Mouse (Mus musculus) kidney, postnatal 14 days (tissue): ENCODE results near the gene Prnp.

ENCODE experiments used
- DNase-seq: peaks from one replicate; pipeline ENCODE4 v3.0.0; 2022; ENCODE audit warnings: mixed read lengths

Gene Prnp

DNA sequence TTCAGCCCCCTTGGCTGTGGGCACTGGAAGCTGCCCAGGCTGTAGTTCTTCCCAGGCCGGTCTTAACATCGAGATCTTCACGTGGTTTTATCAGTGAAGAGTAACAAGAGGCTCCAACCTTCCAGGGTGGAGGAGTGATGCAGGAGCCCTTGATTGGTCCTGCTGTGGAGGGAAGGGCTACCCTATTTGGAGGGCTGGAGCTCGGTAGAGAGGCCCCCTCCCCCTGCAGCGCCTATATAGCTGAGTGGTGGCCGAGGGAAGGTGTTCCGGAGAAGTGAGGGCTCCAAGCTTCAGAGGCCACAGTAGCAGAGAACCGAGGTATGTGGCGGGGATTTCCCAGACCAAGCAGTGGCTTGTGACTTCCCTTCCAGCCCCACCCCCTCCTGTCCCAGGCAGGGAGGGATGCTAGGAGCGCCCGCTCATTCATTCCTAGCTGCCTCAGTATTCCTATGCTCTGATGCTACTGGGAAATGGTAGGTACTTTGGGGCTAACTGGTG lies 40.9 kb downstream of the Prnp start, which contains the start of gene Prnd:
TSS of gene Prnd (plus strand) at position 264 of the 498 bp plus-strand sequence.
- no peak for DNase-seq

DNA sequence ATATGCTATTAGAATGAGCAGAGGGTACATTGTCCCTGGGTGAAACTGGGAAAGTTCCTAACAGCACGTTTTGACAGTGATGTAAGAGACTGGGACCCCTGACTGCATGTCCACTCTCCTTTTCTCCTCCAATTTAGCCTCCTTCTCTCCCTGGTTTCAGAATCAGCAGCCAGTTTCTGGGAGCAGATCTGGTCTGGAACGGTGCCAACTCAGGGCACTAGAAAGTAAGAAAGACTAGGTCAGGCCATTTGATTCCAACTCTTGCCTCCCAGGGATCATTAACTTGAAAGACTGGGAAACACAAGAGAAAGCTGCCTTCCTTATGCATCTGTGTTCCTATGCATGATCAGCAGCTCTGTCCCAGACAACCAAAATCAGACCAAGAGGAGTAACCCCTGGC lies 42.7 kb downstream of the Prnp start:
- DNase-seq: no peak

DNA sequence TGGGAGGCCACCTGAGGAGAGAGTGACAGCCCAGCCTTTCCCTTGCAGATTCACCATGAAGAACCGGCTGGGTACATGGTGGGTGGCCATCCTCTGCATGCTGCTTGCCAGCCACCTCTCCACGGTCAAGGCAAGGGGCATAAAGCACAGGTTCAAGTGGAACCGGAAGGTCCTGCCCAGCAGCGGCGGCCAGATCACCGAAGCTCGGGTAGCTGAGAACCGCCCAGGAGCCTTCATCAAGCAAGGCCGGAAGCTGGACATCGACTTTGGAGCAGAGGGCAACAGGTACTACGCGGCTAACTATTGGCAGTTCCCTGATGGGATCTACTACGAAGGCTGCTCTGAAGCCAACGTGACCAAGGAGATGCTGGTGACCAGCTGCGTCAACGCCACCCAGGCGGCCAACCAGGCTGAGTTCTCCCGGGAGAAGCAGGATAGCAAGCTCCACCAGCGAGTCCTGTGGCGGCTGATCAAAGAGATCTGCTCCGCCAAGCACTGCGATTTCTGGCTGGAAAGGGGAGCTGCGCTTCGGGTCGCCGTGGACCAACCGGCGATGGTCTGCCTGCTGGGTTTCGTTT lies 43.3 kb downstream of the Prnp start:
- DNase-seq: no peak

DNA sequence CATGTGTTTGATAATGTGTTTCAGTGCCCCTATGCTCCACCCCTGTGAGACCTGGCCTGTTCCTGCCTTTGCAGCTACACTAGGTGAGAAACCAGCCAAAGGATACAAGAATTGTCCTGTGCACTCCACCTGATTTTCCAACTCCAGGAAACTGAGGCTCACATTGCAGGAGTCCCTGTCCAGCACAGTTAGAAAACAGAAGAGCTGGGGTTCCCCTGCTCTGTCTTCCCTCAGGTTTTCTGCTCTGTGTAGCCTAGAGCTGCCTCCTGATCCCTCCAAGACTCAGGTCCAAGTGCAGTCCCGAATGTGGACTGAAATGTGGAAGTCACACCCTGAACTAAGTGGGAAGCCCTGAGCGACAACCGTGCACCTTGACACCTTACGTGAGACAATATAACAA lies 44.0 kb downstream of the Prnp start:
- DNase-seq: no peak

DNA sequence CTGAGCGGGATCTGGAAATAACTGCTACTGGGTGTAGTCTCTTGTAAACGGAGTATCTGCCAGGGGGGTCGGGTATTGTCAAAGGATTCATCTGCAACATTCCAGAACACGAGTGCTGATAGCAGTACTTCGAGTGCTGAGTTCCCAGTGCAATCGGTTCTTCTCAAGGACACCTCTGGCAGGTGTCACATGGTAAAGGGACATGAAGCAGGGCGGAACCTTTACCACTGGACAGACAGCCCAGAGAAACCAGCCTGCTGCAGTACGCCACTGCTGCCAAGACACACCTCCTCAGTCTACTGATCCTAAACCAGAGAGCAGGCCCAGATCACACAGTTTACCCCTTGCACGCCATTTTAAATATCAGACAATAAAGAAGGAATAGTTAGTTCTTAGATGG lies 45.1 kb downstream of the Prnp start:
- no peak for DNase-seq

DNA sequence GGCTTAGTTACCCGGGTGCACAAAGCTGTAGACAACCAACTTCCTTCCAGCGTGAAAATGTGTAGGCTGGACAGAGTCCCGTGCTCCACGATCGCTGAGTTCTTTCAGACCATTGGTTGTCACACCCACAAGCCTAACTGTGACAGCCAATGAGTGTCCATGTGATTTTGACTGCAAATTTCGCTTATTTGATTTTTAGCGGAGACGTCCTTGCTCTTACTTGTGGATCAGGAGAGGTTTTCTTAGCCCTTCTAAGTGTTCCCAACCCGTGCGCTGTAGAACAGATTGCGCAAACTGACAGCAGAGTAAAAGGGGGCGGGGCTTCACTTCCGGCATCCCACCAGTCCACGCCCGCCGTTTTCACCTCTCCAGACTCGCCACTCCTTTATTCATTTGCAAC lies 45.5 kb downstream of the Prnp start:
- peak; percentile 46 for DNase-seq

DNA sequence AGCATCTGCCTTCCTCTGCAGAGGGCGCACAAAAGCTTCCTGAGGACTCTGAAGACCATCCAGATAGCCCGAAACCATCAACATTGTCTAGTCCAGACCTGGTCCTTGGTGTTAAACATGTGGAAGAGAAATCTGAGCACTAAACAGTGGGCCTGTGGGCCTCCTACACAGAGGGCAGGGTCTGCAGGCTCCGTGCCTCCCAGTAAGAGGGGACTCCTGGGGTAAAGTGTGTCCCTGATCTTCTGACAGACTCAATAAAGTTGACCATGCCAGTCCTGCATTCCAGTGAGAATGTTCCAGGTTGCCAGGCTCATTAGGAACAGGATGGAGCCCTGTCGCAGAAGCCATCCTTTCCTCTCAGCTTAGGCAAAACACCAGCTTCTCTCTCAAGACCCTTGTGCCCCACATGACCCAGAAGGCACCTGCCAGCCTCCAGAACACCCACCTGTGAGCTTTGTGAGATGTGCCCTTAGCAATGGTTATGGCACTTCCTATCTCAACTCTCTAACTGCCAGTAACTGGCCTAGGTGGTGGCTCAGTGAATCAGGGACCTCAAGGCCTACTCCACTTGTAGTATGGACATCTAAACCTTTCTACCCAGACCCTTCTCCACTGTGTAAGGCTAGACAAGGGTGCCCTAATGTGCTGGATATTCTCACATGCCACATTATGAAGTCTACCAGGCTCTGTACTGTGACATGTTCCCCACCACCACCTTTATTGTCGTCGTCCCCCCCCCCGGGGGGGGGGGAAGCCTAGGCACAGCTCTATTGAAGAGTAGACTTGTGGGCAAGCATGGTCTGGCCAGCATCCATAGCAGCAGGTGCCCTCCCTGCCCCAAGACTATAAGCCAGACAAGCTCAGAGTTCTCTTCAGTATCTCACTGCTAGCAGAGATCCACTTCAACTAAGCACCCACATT lies 46.9 kb downstream of the Prnp start:
- DNase-seq: no peak

DNA sequence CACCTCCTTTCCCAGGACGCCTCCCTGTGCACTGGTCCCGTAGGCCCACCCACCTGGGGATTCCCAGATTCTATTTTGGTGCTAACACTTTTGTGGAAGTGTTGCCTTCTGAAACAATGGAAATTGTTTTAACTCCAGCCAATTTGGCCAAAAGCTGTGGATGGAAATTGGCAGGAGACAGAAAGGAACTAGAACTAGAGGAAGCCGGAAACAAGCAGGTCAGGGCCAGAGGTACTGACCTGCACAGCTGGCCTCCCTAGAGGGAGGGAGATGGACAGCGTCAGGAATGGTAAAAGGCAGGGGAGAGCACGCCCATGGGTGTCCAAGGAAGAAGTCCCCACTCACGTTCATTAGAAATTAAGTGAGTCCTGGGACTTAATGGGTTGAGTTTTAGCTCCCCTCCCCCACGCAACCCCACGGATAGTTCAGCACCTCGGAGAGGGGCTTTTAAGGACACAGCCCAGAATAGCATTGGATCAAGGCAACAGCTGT lies 48.0 kb downstream of the Prnp start:
- DNase-seq: peak; percentile 56

DNA sequence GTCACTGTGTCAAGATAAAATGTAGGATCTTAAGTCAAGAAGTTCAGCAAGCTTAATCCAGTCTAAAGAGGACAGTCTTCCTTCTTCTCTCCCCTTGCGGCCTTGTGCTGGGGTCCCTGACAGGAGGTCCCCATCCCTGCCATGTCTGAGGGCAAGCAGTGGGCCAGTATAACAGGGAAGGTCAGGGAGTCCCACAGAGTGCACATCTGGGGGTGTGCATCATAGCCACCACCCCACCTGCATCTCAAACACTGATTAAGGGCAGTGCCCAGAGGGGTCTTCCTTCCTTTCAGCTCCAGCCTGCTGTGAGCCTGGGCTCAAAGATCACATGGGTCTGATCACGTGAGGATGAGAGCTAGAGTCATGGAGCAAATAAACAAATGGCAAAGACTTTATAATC lies 51.9 kb downstream of the Prnp start:
- no peak for DNase-seq

DNA sequence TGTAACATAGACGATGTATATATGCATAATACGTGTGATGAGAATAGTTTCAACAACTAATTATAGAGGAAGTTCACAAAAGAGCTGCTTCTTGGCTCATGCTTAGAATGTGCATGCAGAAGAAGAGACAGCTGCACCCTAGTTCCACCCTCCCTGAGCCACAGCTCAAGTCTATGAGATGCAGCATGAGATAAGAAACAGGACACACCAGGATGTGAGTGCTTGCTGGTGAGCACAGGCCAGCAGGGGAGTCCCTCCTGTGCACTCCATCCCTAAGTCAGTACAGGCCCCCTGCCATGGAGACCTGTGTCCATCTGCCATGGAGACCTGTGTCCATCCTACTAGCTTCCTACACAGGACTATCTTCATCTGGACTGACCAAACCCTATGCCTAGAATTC lies 60.9 kb downstream of the Prnp start:
- DNase-seq: no peak

DNA sequence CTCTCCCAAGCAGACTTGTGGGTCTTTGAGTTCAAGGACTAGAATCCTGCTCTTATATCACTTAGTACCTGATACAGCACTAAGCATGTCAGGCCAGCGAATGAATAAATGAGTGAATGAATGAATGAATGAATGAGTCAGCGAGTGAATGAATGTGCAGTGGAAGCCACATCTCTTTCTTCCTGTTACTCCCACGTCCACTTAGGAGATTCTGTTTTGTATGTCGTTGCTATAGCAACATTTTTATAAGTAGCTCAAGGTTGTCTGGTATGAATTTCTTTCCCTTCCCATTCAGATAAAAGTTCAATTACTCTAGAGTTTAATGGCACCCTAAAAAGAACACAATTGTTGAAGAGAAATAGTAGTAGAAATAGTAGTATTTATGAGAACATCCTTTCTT lies 61.4 kb downstream of the Prnp start:
- no peak for DNase-seq

DNA sequence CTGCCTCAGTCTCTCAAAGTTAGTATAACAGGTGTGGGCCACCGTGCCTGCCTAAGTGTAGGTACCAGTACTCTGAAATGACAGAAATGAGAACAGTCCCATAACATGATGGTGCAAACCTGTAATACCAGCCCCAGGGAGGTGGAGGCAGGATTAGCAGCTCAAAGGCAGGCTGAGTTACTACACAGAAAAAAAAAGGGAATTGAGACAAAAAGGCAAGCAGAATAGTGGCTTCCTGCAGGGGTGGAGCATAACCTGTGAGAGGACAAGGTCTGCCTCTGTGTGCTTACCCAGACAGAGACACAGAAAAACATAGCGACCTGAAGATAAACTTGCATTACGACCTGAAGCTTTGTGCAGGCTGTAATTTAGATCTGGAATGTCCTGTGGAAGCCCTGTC lies 66.9 kb downstream of the Prnp start:
- DNase-seq: no peak

DNA sequence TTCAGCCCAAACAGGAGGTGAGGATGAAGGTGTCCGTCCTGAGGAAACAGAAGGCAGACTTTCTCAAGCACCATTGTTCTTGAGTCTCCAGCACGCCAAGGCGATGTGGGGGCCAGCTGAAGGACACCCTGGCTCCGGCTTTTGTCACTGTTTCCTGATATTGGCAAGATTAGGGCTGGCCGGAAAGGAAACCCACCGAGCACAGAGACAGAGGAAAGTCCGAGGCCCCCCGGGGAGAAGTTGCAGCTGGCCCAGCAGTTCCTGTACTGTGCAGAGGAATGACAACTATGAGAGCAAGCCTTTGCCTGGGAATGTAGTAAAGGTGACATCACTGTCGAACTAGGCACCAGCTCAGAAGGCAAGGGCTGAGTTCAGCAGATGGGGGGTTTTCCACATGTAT lies 71.1 kb downstream of the Prnp start:
- peak; percentile 75 for DNase-seq

DNA sequence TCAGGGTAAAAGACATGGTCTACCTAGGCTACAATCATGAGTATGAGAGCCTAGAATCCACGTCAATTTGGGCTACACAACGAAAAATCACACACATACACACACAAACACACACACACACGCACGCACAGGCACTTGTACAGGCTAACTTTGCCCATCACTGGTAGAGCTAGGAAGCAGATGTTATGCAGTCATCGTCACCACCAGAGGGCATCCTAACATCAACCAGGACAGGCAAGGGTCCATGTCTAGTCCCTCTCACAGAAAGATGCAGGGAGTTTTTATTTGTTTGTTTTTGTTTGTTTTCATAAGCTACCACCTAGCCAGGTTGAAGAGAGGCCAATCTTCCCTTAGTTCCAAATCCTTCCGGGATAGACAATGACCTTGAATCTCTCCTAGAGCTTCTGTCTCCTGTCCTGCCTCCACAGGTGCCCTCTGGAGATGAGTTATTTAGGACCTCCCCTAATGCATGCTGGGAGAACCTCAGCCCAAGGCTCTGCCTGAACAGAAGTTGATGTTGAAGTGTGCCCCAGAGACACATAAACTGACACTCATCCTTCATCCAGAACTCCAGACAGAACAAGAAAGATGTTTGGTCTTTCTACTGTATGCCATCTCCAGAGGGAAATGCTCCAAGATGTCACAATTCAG lies 72.9 kb downstream of the Prnp start:
- DNase-seq: peak; percentile 75

DNA sequence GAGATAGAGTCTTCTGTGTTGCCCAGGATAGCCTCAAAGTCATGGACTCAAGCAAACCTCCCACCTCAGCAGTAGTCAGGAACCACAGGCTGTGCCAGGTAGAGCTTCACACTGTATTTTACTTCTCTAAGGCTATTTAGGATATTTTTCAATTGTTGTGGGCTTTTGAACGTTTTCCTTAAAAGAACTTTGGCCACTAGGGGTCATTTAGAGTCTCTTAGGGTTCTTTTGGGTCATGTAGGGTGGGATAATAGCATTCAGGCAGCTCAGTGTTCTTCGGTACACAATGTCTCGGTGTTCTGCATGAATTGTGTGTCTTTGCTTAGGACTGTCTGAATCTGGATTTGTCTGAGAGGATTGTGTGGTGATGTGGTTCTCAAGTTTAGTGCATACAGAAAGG lies 78.2 kb downstream of the Prnp start:
- DNase-seq: no peak
